Mouse (Mus musculus) embryonic fibroblast, embryonic 13.5 days (primary cell): ENCODE data around the gene Zfp784.

ENCODE experiments used
- CTCF ChIP-seq: IDR thresholded peaks from 2 replicates; pipeline ENCODE4 v1.5.1; 2011; ENCODE audit warnings: mild to moderate bottlenecking, control low read depth, low read length, moderate library complexity, borderline replicate concordance; ENCODE audit not compliant: insufficient read depth
- POLR2A ChIP-seq: IDR thresholded peaks from 2 replicates; pipeline ENCODE4 v1.6.1; 2011; ENCODE audit warnings: low read depth, mild to moderate bottlenecking, control low read depth, low read length, moderate library complexity

DNA sequence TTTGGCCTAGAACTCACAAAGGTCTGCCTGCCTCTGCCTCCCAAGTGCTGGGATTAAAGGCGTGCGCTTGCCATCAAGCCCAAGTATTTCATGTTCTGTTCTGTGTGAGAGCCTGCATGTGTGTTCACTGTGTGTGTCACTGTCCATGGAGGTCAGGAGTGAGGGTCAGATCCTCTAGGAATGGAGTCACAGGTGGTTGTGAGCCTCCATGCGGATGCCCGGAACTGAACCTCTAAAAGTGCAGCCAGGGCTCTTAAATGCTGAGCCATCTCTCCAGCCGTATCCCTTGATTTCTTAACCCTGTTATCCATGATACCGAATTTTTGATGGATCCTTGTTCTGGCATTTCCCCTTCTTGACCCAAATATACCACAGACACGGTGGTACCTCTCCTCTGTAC, 1.2 kb downstream of the Zfp784 start:
- no peak for TF ChIP-seq CTCF
- no peak for TF ChIP-seq POLR2A
